Mouse (Mus musculus): ENCODE results near the gene Tcea3.

GRCm38 (mm10) chr4:136199562-136200292, 47.8 kb upstream of the Tcea3 start:
- TF ChIP-seq CTCF (IDR thresholded peaks at IDR 0.05; ENCODE audit: low read depth, low read length): peak; percentile 90
- TF ChIP-seq POLR2A (IDR thresholded peaks at IDR 0.05; ENCODE audit: insufficient read depth, low read length): no peak
